Mouse (Mus musculus) limb, embryonic 12.5 days (tissue): ENCODE results near the gene Cyp2c69. TPM values are rescaled to one million over a fixed set of nuclear protein-coding genes. Genes with fewer than 3 reads are reported as not detected.
"Not testable (repeated sequence)": the region's sequence is repeated elsewhere in the genome, so short reads cannot be mapped to it uniquely, and the experiment has no call there.

ENCODE experiments used
- ATAC-seq: fragments of 200-750 bp; cut with Nextera tagmentation; 2 replicates; pipeline ENCODE4 v1.8.0; 2017; ENCODE audit warnings: low read depth, moderate TSS enrichment; ENCODE audit not compliant: insufficient number of reproducible peaks, insufficient read depth, low FRiP score, low TSS enrichment
- H3K27ac ChIP-seq: fragments of 300-500 bp; sonication (generic); 2 replicates; pipeline ENCODE4 v1.5.1; 2016; ENCODE audit warnings: mild to moderate bottlenecking, moderate library complexity
- H3K27me3 ChIP-seq: fragments of 300-500 bp; sonication (generic); 2 replicates; pipeline ENCODE4 v1.6.1; 2016; ENCODE audit warnings: mild to moderate bottlenecking, moderate library complexity
- H3K36me3 ChIP-seq: fragments of 300-500 bp; sonication (generic); 2 replicates; pipeline ENCODE4 v1.6.1; 2016; ENCODE audit warnings: mild to moderate bottlenecking, moderate library complexity
- H3K4me1 ChIP-seq: fragments of 300-500 bp; sonication (generic); replicated peaks from 2 replicates; pipeline ENCODE4 v1.6.1; 2016
- H3K4me2 ChIP-seq: fragments of 300-500 bp; sonication (generic); 2 replicates; pipeline ENCODE4 v1.6.1; 2016; ENCODE audit warnings: mild to moderate bottlenecking, moderate library complexity
- H3K4me3 ChIP-seq: fragments of 300-500 bp; sonication (generic); replicated peaks from 2 replicates; pipeline ENCODE4 v1.5.1; 2016; ENCODE audit warnings: mild to moderate bottlenecking
- H3K9ac ChIP-seq: fragments of 300-500 bp; sonication (generic); replicated peaks from 2 replicates; pipeline ENCODE4 v1.6.1; 2016; ENCODE audit warnings: mild to moderate bottlenecking, moderate library complexity
- H3K9me3 ChIP-seq: fragments of 300-500 bp; sonication (generic); 2 replicates; pipeline ENCODE4 v1.6.1; 2016; ENCODE audit warnings: mild to moderate bottlenecking, moderate library complexity
- WGBS: fragments of 180-500 bp; shearing (Covaris S2); methylation state at CpG from one replicate; pipeline ENCODE4 v1.1.7; 2016; 5-methylcytosine and 5-hydroxymethylcytosine counted together
- polyA plus RNA-seq: library from polyadenylated mRNA; unstranded; fragments of >200 nt; fragmentation: Nextera tagmentation; extraction: Ambion mirVana; gene quantifications from 2 replicates; pipeline ENCODE4 v1.2.1, GENCODE M21; 2016

Gene Cyp2c69
- not detected in 2 replicates for polyA plus RNA-seq

- H3K27me3 ChIP-seq, H3K4me3 ChIP-seq, ATAC-seq, H3K4me1 ChIP-seq, H3K9me3 ChIP-seq, H3K36me3 ChIP-seq, H3K9ac ChIP-seq, H3K27ac ChIP-seq, H3K4me2 ChIP-seq: not testable (repeated sequence)
- 86% methylated on average over 3 of the region's 3 CpGs for WGBS
These were observed at the start of gene Cyp2c69 for GRCm38 (mm10) chr19:39886699-39887098. Cyp2c69 (minus strand) TSS chr19:39886799.

GRCm38 (mm10) chr19:39935396-39935795 lies 48.8 kb upstream of the Cyp2c69 start:
- H3K27me3 ChIP-seq: no peaks in the 10 kb centered on the region
- no peak overlapping the region for H3K4me3 ChIP-seq
- H3K27ac ChIP-seq: no peak overlapping the region
- H3K36me3 ChIP-seq: no peaks in the 10 kb centered on the region
- 82% methylated on average over 2 of the region's 2 CpGs for WGBS
- ATAC-seq: no peak
- no peak overlapping the region for H3K4me2 ChIP-seq
- no peaks in the 10 kb centered on the region for H3K4me1 ChIP-seq
- no peak overlapping the region for H3K9ac ChIP-seq
- peaks cover 31% of the 10 kb centered on the region for H3K9me3 ChIP-seq

- H3K4me3 ChIP-seq: no peak overlapping the region
These were observed 43.4 kb upstream of the Cyp2c69 start for GRCm38 (mm10) chr19:39930032-39930431.

GRCm38 (mm10) chr19:39901656-39902055 lies 15.1 kb upstream of the Cyp2c69 start:
- no peak overlapping the region for H3K4me3 ChIP-seq
- no peaks in the 10 kb centered on the region for H3K4me1 ChIP-seq
- no peak overlapping the region for H3K9ac ChIP-seq
- H3K9me3 ChIP-seq: peaks cover 13% of the 10 kb centered on the region; the same call in 1 of the 2 replicates
- H3K4me2 ChIP-seq: no peak overlapping the region
- no peak overlapping the region for H3K27ac ChIP-seq
- 87% methylated on average over 2 of the region's 2 CpGs for WGBS
- H3K36me3 ChIP-seq: no peaks in the 10 kb centered on the region
- no peaks in the 10 kb centered on the region for H3K27me3 ChIP-seq
- ATAC-seq: no peak

More at GRCm38 (mm10) chr19:39930032-39930431, 43.4 kb upstream of the Cyp2c69 start:
- H3K9ac ChIP-seq: no peak overlapping the region
- H3K27me3 ChIP-seq: no peaks in the 10 kb centered on the region
- no peaks in the 10 kb centered on the region for H3K36me3 ChIP-seq
- no peak for ATAC-seq
- H3K9me3 ChIP-seq: peaks cover 27% of the 10 kb centered on the region; the same call in 1 of the 2 replicates
- H3K4me1 ChIP-seq: no peaks in the 10 kb centered on the region
- no peak overlapping the region for H3K4me2 ChIP-seq
- WGBS: 54% methylated on average over 1 of the region's 1 CpGs
- H3K27ac ChIP-seq: no peak overlapping the region

- ATAC-seq, H3K4me1 ChIP-seq, H3K36me3 ChIP-seq, H3K9ac ChIP-seq, H3K27me3 ChIP-seq, H3K4me3 ChIP-seq, H3K9me3 ChIP-seq, H3K4me2 ChIP-seq, H3K27ac ChIP-seq: not testable (repeated sequence)
- 88% methylated on average over 3 of the region's 3 CpGs for WGBS
These were observed 3.5 kb upstream of the Cyp2c69 start for GRCm38 (mm10) chr19:39890079-39890478.

GRCm38 (mm10) chr19:39866133-39866532 lies 20.5 kb downstream of the Cyp2c69 start:
- H3K4me2 ChIP-seq: no peak overlapping the region

GRCm38 (mm10) chr19:39820931-39821330 lies 65.7 kb downstream of the Cyp2c69 start:
- H3K9me3 ChIP-seq, ATAC-seq, H3K9ac ChIP-seq, H3K4me1 ChIP-seq, H3K4me2 ChIP-seq, H3K27ac ChIP-seq, H3K27me3 ChIP-seq, H3K4me3 ChIP-seq, H3K36me3 ChIP-seq: not testable (repeated sequence)
- WGBS: 91% methylated on average over 2 of the region's 2 CpGs

More at GRCm38 (mm10) chr19:39866133-39866532, 20.5 kb downstream of the Cyp2c69 start:
- 0 out of 2 replicates have a peak, but pooled peaks cover 3% of the 10 kb centered on the region for H3K9me3 ChIP-seq
- H3K36me3 ChIP-seq: no peaks in the 10 kb centered on the region
- no peak overlapping the region for H3K4me3 ChIP-seq
- H3K4me1 ChIP-seq: no peaks in the 10 kb centered on the region
- no peak overlapping the region for H3K9ac ChIP-seq
- no peak for ATAC-seq
- no peaks in the 10 kb centered on the region for H3K27me3 ChIP-seq
- no peak overlapping the region for H3K27ac ChIP-seq
- WGBS: 60% methylated on average over 1 of the region's 1 CpGs

GRCm38 (mm10) chr19:39816400-39816799 lies 70.2 kb downstream of the Cyp2c69 start:
- not testable (repeated sequence) for H3K27me3 ChIP-seq, ATAC-seq, H3K9ac ChIP-seq, H3K27ac ChIP-seq, H3K4me2 ChIP-seq, H3K9me3 ChIP-seq, H3K4me3 ChIP-seq, H3K4me1 ChIP-seq, H3K36me3 ChIP-seq
- WGBS: 90% methylated on average over 1 of the region's 1 CpGs

GRCm38 (mm10) chr19:39815991-39816390 lies 70.6 kb downstream of the Cyp2c69 start:
- H3K4me1 ChIP-seq, H3K36me3 ChIP-seq, H3K4me3 ChIP-seq, H3K4me2 ChIP-seq, H3K9ac ChIP-seq, H3K27ac ChIP-seq, H3K9me3 ChIP-seq, ATAC-seq, H3K27me3 ChIP-seq: not testable (repeated sequence)
- WGBS: 75% methylated on average over 4 of the region's 4 CpGs

GRCm38 (mm10) chr19:39812714-39813113 lies 73.9 kb downstream of the Cyp2c69 start, which contains the start of gene Cyp2c40:
Cyp2c40 (minus strand) TSS chr19:39812814.
- not testable (repeated sequence) for ATAC-seq, H3K9me3 ChIP-seq

More at GRCm38 (mm10) chr19:39812714-39813113, 73.9 kb downstream of the Cyp2c69 start, which contains the start of gene Cyp2c40:
- not testable (repeated sequence) for H3K4me1 ChIP-seq, H3K27ac ChIP-seq, H3K36me3 ChIP-seq, H3K9ac ChIP-seq, H3K4me3 ChIP-seq, H3K27me3 ChIP-seq, H3K4me2 ChIP-seq
- 88% methylated on average over 3 of the region's 3 CpGs for WGBS
